Comparison of ENCODE assay signal across 23 mouse cellular contexts in genomic region chr16:59587816-59588215, GRCm38 (mm10). TPM values are rescaled to one million over a fixed set of nuclear protein-coding genes. Genes with fewer than 3 reads are reported as not detected.
DNase-seq lines count a peak whose midpoint lies in the region; ATAC-seq and TF ChIP-seq lines count a peak whose summit lies in the region.
"Had no signal": no experiment of that assay in that cellular context is flagged by ENCODE, and none has a peak within 500 bp of the region (broad histone marks: within the 10 kb centered on the region; RNA-seq: fewer than 3 reads in every experiment).

No protein-coding gene starts in this region.

- no peak for TF ChIP-seq CTCF in lung, postnatal 0 days (IDR thresholded peaks at IDR 0.05)
- TF ChIP-seq CTCF in stomach, postnatal 0 days (IDR thresholded peaks at IDR 0.05; ENCODE audit: low read depth) = no peak

- no peaks in the 10 kb centered on the region for H3K27me3 ChIP-seq in heart, embryonic 11.5 days (ENCODE audit: control insufficient read depth, insufficient read depth, low read length)
- H3K27me3 ChIP-seq in lung, postnatal 0 days (replicated peaks; ENCODE audit: insufficient read depth, low read length) = no peaks in the 10 kb centered on the region
- no peaks in the 10 kb centered on the region for H3K27me3 ChIP-seq in heart, embryonic 16.5 days (ENCODE audit: control insufficient read depth, insufficient read depth, low read length)
- H3K27me3 ChIP-seq in stomach, postnatal 0 days (ENCODE audit: control insufficient read depth, insufficient read depth, low read length) = no peaks in the 10 kb centered on the region
- H3K27me3 ChIP-seq: embryonic facial prominence, embryonic 15.5 days; Patski had no signal

- H3K9me3 ChIP-seq in heart, embryonic 11.5 days (replicated peaks; ENCODE audit: control insufficient read depth, low read length) = no peaks in the 10 kb centered on the region
- H3K9me3 ChIP-seq in lung, postnatal 0 days (ENCODE audit: low read length) = no peaks in the 10 kb centered on the region
- no peaks in the 10 kb centered on the region for H3K9me3 ChIP-seq in heart, embryonic 16.5 days (replicated peaks; ENCODE audit: control insufficient read depth, low read length)
- H3K9me3 ChIP-seq in stomach, postnatal 0 days (ENCODE audit: control insufficient read depth, low read length) = no peaks in the 10 kb centered on the region
- H3K9me3 ChIP-seq: embryonic facial prominence, embryonic 15.5 days; hindbrain, embryonic 10.5 days; midbrain, embryonic 10.5 days had no signal

- WGBS in heart, embryonic 11.5 days (ENCODE audit: insufficient replicate concordance) = 27% methylated on average over 10 of the region's 10 CpGs
- WGBS in lung, postnatal 0 days = 49% methylated on average over 10 of the region's 10 CpGs
- WGBS in heart, embryonic 16.5 days = 12% methylated on average over 10 of the region's 10 CpGs
- WGBS in stomach, postnatal 0 days = 73% methylated on average over 10 of the region's 10 CpGs

- TF ChIP-seq EP300 in lung, postnatal 0 days (IDR thresholded peaks at IDR 0.05) = 0 out of 2 replicates have a peak, but pooled peaks have one; percentile 14
- TF ChIP-seq EP300 in stomach, postnatal 0 days (optimal IDR thresholded peaks at IDR 0.05) = no peak

- DNase-seq in heart, postnatal 36 days = no peak
- DNase-seq in lung, postnatal 0 days (ENCODE audit: low spot score) = no peak
- no peak for DNase-seq in lung, postnatal 36 days
- DNase-seq in stomach, postnatal 0 days (ENCODE audit: low spot score) = peak; percentile 22
- DNase-seq: adrenal gland, adult 2 months; cerebellum, adult 11 months; cerebellum, adult 9-11 months; gastrocnemius, adult 2 months; kidney, adult 8-10 months; kidney, postnatal 10 days; left cerebral cortex, postnatal 4 days; lung, adult 2 months had no signal

- H3K4me2 ChIP-seq in heart, embryonic 11.5 days = peak overlapping the region; percentile 37
- H3K4me2 ChIP-seq in lung, postnatal 0 days (replicated peaks; ENCODE audit: low read depth, low read length) = no peak overlapping the region
- H3K4me2 ChIP-seq in heart, embryonic 16.5 days (ENCODE audit: low read depth, low read length) = peak overlapping the region; percentile 36; the same call in 1 of the 2 replicates
- H3K4me2 ChIP-seq in stomach, postnatal 0 days (replicated peaks; ENCODE audit: low read depth) = no peak overlapping the region
- H3K4me2 ChIP-seq: embryonic facial prominence, embryonic 15.5 days; liver, embryonic 11.5 days had no signal

- H3K27ac ChIP-seq in heart, embryonic 11.5 days (ENCODE audit: low read depth, low read length) = peak overlapping the region; percentile 88
- no peak overlapping the region for H3K27ac ChIP-seq in lung, postnatal 0 days (ENCODE audit: low read length)
- H3K27ac ChIP-seq in heart, embryonic 16.5 days (ENCODE audit: low read length) = peak overlapping the region; percentile 75
- 0 out of 2 replicates have a peak overlapping the region, but pooled peaks have one; percentile 8 for H3K27ac ChIP-seq in stomach, postnatal 0 days (replicated peaks)
- H3K27ac ChIP-seq: embryonic facial prominence, embryonic 15.5 days; gastrocnemius, adult 2 months; hindbrain, embryonic 10.5 days; hindbrain, postnatal 0 days; macrophage; midbrain, embryonic 10.5 days had no signal

- peak; percentile 83 for ATAC-seq in heart, embryonic 11.5 days (replicated peaks; ENCODE audit: insufficient number of reproducible peaks, low FRiP score, low TSS enrichment)
- ATAC-seq in lung, postnatal 0 days = peak; percentile 51
- peak; percentile 82 for ATAC-seq in heart, embryonic 16.5 days (replicated peaks; ENCODE audit: extremely low read depth, insufficient read depth, low FRiP score)
- ATAC-seq in stomach, postnatal 0 days (ENCODE audit: low FRiP score, low TSS enrichment) = peak; percentile 85
- ATAC-seq in activated CD4-positive, CD25-positive, alpha-beta regulatory T cell, adult 4 months = no peak
- ATAC-seq: forebrain, embryonic 14.5 days; hindbrain, postnatal 0 days; Patski had no signal

- H3K4me1 ChIP-seq in heart, embryonic 11.5 days (ENCODE audit: control insufficient read depth, insufficient read depth, low read length) = peaks cover 53% of the 10 kb centered on the region
- peaks cover 6% of the 10 kb centered on the region; the same call in 1 of the 2 replicates for H3K4me1 ChIP-seq in lung, postnatal 0 days (ENCODE audit: insufficient read depth, low read depth, low read length)
- peaks cover 61% of the 10 kb centered on the region for H3K4me1 ChIP-seq in heart, embryonic 16.5 days (ENCODE audit: control insufficient read depth, insufficient read depth, low read length)
- H3K4me1 ChIP-seq in stomach, postnatal 0 days (replicated peaks; ENCODE audit: control insufficient read depth, insufficient read depth) = peaks cover 6% of the 10 kb centered on the region; the same call in 1 of the 2 replicates
- H3K4me1 ChIP-seq: hindbrain, embryonic 10.5 days; midbrain, embryonic 10.5 days had no signal

- intact Hi-C loops in heart, postnatal 36 days (cut with DNase I) = no loop called here

- H3K9ac ChIP-seq in heart, embryonic 11.5 days (ENCODE audit: low read depth, low read length) = 0 out of 2 replicates have a peak overlapping the region, but pooled peaks have one; percentile 46
- H3K9ac ChIP-seq in lung, postnatal 0 days (replicated peaks; ENCODE audit: low read depth) = no peak overlapping the region
- peak overlapping the region; percentile 34 for H3K9ac ChIP-seq in heart, embryonic 16.5 days (ENCODE audit: low read length)
- H3K9ac ChIP-seq in stomach, postnatal 0 days (ENCODE audit: low read length) = no peak overlapping the region
- H3K9ac ChIP-seq: embryonic facial prominence, embryonic 15.5 days had no signal

- H3K36me3 ChIP-seq in heart, embryonic 11.5 days (ENCODE audit: control insufficient read depth, insufficient read depth, low read length) = no peaks in the 10 kb centered on the region
- no peaks in the 10 kb centered on the region for H3K36me3 ChIP-seq in lung, postnatal 0 days (ENCODE audit: insufficient read depth, low read length)
- no peaks in the 10 kb centered on the region for H3K36me3 ChIP-seq in heart, embryonic 16.5 days (ENCODE audit: control insufficient read depth, insufficient read depth)
- H3K36me3 ChIP-seq in stomach, postnatal 0 days (ENCODE audit: control insufficient read depth, insufficient read depth, low read length) = no peaks in the 10 kb centered on the region
- H3K36me3 ChIP-seq: embryonic facial prominence, embryonic 15.5 days; hindbrain, embryonic 10.5 days; midbrain, embryonic 10.5 days had no signal

- H3K4me3 ChIP-seq in heart, embryonic 11.5 days (ENCODE audit: low read depth, low read length) = no peak overlapping the region
- H3K4me3 ChIP-seq in lung, postnatal 0 days (ENCODE audit: low read depth, low read length) = no peak overlapping the region
- peak overlapping the region; percentile 9; the same call in 1 of the 2 replicates for H3K4me3 ChIP-seq in heart, embryonic 16.5 days (ENCODE audit: low read length)
- H3K4me3 ChIP-seq in stomach, postnatal 0 days (ENCODE audit: low read depth, low read length) = no peak overlapping the region
- H3K4me3 ChIP-seq: embryonic facial prominence, embryonic 15.5 days; gastrocnemius, adult 2 months; hindbrain, embryonic 10.5 days; midbrain, embryonic 10.5 days had no signal

RNA-seq across cellular contexts. Expression of gene Crybg3, which starts 13.0 kb away (rescaled TPM):
- polyA plus RNA-seq in heart, embryonic 11.5 days (2014; fragmentation: Nextera tagmentation; extraction: Ambion mirVana) = 19.7 and 19.8 TPM in 2 replicates
- total RNA-seq in heart, postnatal 36 days (2021) = 10 to 100 TPM; 65.4 to 90.1 TPM
- 6.0 and 7.3 TPM in 2 replicates for polyA plus RNA-seq in lung, postnatal 0 days (2015; fragmentation: Nextera tagmentation; extraction: Ambion mirVana)
- 11.2 and 12.6 TPM in 2 replicates for polyA plus RNA-seq in heart, embryonic 16.5 days (2015; fragmentation: Nextera tagmentation; extraction: Ambion mirVana)
- polyA plus RNA-seq in stomach, postnatal 0 days (2015; fragmentation: Nextera tagmentation; extraction: Ambion mirVana) = 6.3 and 7.3 TPM in 2 replicates
- 10 to 100 TPM; 11.6 to 11.7 TPM for polyA plus RNA-seq in activated CD4-positive, CD25-positive, alpha-beta regulatory T cell, adult 4 months (2017; shearing (Covaris generic))

RNA-seq across cellular contexts. Expression of gene Arl6, which starts 51.4 kb away (rescaled TPM):
- 20.8 and 24.6 TPM in 2 replicates for polyA plus RNA-seq in heart, embryonic 11.5 days (2014; fragmentation: Nextera tagmentation; extraction: Ambion mirVana)
- total RNA-seq in heart, postnatal 36 days (2021) = 1 to 10 TPM; 5.5 to 5.8 TPM
- 21.7 and 23.3 TPM in 2 replicates for polyA plus RNA-seq in lung, postnatal 0 days (2015; fragmentation: Nextera tagmentation; extraction: Ambion mirVana)
- 22.9 and 24.8 TPM in 2 replicates for polyA plus RNA-seq in heart, embryonic 16.5 days (2015; fragmentation: Nextera tagmentation; extraction: Ambion mirVana)
- polyA plus RNA-seq in stomach, postnatal 0 days (2015; fragmentation: Nextera tagmentation; extraction: Ambion mirVana) = 17.8 and 18.2 TPM in 2 replicates
- 1 to 10 TPM; 2.7 to 3.2 TPM for polyA plus RNA-seq in activated CD4-positive, CD25-positive, alpha-beta regulatory T cell, adult 4 months (2017; shearing (Covaris generic))

Comparison
In these comparisons a context has a peak if more than half of its experiments do, and no peak if none do; other contexts are left out.
1. H3K4me2 ChIP-seq: peak in heart, embryonic 11.5 days (single experiment) and heart, embryonic 16.5 days (single experiment); none in lung, postnatal 0 days (single experiment) and stomach, postnatal 0 days (single experiment).
2. H3K9ac ChIP-seq: peak in heart, embryonic 11.5 days (single experiment) and heart, embryonic 16.5 days (single experiment); none in lung, postnatal 0 days (single experiment) and stomach, postnatal 0 days (single experiment).